Mouse (Mus musculus) CH12.LX (cell line): ENCODE data around the gene Cycs. TPM values are rescaled to one million over a fixed set of nuclear protein-coding genes. Genes with fewer than 3 reads are reported as not detected.
"Not testable (repeated sequence)": the region's sequence is repeated elsewhere in the genome, so short reads cannot be mapped to it uniquely, and the experiment has no call there.

ENCODE experiments used
- DNase-seq: peaks from one replicate; pipeline ENCODE4 v3.0.0-alpha.2; 2013; ENCODE audit errors: extremely low read depth
- H3K27ac ChIP-seq: 2 replicates; pipeline ENCODE4 v1.5.1; 2012; ENCODE audit warnings: low read depth, mild to moderate bottlenecking, control low read depth, moderate library complexity; ENCODE audit not compliant: insufficient read depth
- H3K27me3 ChIP-seq: replicated peaks from 2 replicates; pipeline ENCODE3; 2012; ENCODE audit warnings: inconsistent platforms
- H3K36me3 ChIP-seq, 2 experiments: replicated peaks in 1 of 2; 2 replicates each; pipeline versions ENCODE3 to v1.6.1; 2012; ENCODE audit warnings: inconsistent platforms in 1 of 2, low read length in 1 of 2, mild to moderate bottlenecking in 1 of 2, mixed read lengths in 1 of 2, moderate library complexity in 1 of 2; ENCODE audit not compliant: control insufficient read depth in 1 of 2, insufficient read depth in 1 of 2
- H3K4me1 ChIP-seq, 2 experiments: 2 replicates each; pipeline ENCODE4 v1.6.1; 2012; ENCODE audit warnings: inconsistent platforms in 1 of 2, moderate library complexity in 1 of 2; ENCODE audit not compliant: insufficient read depth in 2 of 2, control insufficient read depth in 1 of 2
- H3K4me2 ChIP-seq: 2 replicates; pipeline ENCODE4 v1.6.1; 2012; ENCODE audit warnings: low read depth, mild to moderate bottlenecking, control low read depth; ENCODE audit not compliant: poor library complexity, insufficient read depth, severe bottlenecking
- H3K4me3 ChIP-seq, 3 experiments: fragments of 150-350 bp in 1 of 3; sonication (generic) in 1 of 3; replicated peaks in 1 of 3; 2 replicates each; pipeline versions ENCODE3 to v1.5.1; 2011 to 2012; ENCODE audit warnings: low read depth in 2 of 3, low read length in 2 of 3, mild to moderate bottlenecking in 2 of 3, moderate library complexity in 2 of 3, control low read depth in 1 of 3, improper control_type of control experiment in 1 of 3, inconsistent platforms in 1 of 3, mixed read lengths in 1 of 3; ENCODE audit not compliant: poor library complexity in 1 of 3
- H3K79me2 ChIP-seq: replicated peaks from 2 replicates; pipeline ENCODE4 v1.6.1; 2012; ENCODE audit warnings: mild to moderate bottlenecking, moderate library complexity; ENCODE audit not compliant: control insufficient read depth, poor library complexity, insufficient read depth, severe bottlenecking; ENCODE audit errors: extremely low read depth
- H3K9ac ChIP-seq: 2 replicates; pipeline ENCODE4 v1.6.1; 2012; ENCODE audit warnings: low read depth, mild to moderate bottlenecking, control low read depth, moderate library complexity; ENCODE audit not compliant: insufficient read depth
- H3K9me3 ChIP-seq: replicated peaks from 2 replicates; pipeline ENCODE3; 2012; ENCODE audit warnings: low read length, inconsistent platforms, mixed read lengths
- CHD2 ChIP-seq: IDR thresholded peaks from 2 replicates; pipeline ENCODE4 v1.6.1; 2011; ENCODE audit warnings: low read length, improper control_type of control experiment
- CTCF ChIP-seq, 2 experiments: IDR thresholded peaks in 1 of 2; conservative IDR thresholded peaks in 1 of 2; 2 replicates each; pipeline ENCODE4 v1.5.1; 2011 to 2012; ENCODE audit warnings: low read depth in 2 of 2, low read length in 2 of 2, improper control_type of control experiment in 1 of 2, inconsistent platforms in 1 of 2, mild to moderate bottlenecking in 1 of 2, moderate library complexity in 1 of 2
- ELF1 ChIP-seq: IDR thresholded peaks from 2 replicates; pipeline ENCODE4 v1.6.1; 2014; ENCODE audit warnings: low read depth, mild to moderate bottlenecking, inconsistent platforms, low read length, improper control_type of control experiment
- EP300 ChIP-seq: IDR thresholded peaks from 2 replicates; pipeline ENCODE4 v1.6.1; 2011; ENCODE audit warnings: low read length, improper control_type of control experiment
- ETS1 ChIP-seq: conservative IDR thresholded peaks from 2 replicates; pipeline ENCODE4 v1.6.1; 2012; ENCODE audit warnings: low read depth, mild to moderate bottlenecking, inconsistent platforms, low read length, improper control_type of control experiment, moderate library complexity
- GABPA ChIP-seq: IDR thresholded peaks from 2 replicates; pipeline ENCODE4 v1.6.1; 2012; ENCODE audit warnings: low read depth, low read length, improper control_type of control experiment, inconsistent platforms; ENCODE audit not compliant: insufficient replicate concordance
- JUND ChIP-seq: conservative IDR thresholded peaks from 2 replicates; pipeline ENCODE4 v1.6.1; 2011; ENCODE audit warnings: low read depth, low read length, improper control_type of control experiment
- KAT2A ChIP-seq: IDR thresholded peaks from 2 replicates; pipeline ENCODE4 v1.6.1; 2012; ENCODE audit warnings: low read length, improper control_type of control experiment, inconsistent platforms; ENCODE audit not compliant: insufficient replicate concordance
- MAX ChIP-seq: IDR thresholded peaks from 2 replicates; pipeline ENCODE4 v1.6.1; 2011; ENCODE audit warnings: low read length, improper control_type of control experiment
- MAZ ChIP-seq: IDR thresholded peaks from 2 replicates; pipeline ENCODE4 v1.6.1; 2012; ENCODE audit warnings: low read depth, mild to moderate bottlenecking, inconsistent platforms, low read length, improper control_type of control experiment, moderate library complexity
- MXI1 ChIP-seq: IDR thresholded peaks from 2 replicates; pipeline ENCODE4 v1.6.1; 2011; ENCODE audit warnings: mild to moderate bottlenecking, low read depth, low read length, improper control_type of control experiment
- MYC ChIP-seq: IDR thresholded peaks from 2 replicates; pipeline ENCODE4 v1.6.1; 2011; ENCODE audit warnings: low read depth, mild to moderate bottlenecking, improper control_type of control experiment, low read length
- NRF1 ChIP-seq: IDR thresholded peaks from 2 replicates; pipeline ENCODE4 v1.6.1; 2014; ENCODE audit warnings: low read depth, mild to moderate bottlenecking, inconsistent platforms, low read length, improper control_type of control experiment, moderate library complexity
- SMC3 ChIP-seq: IDR thresholded peaks from 2 replicates; pipeline ENCODE4 v1.6.1; 2011; ENCODE audit warnings: low read depth, low read length, improper control_type of control experiment
- TCF12 ChIP-seq: IDR thresholded peaks from 2 replicates; pipeline ENCODE4 v1.6.1; 2014; ENCODE audit warnings: low read depth, mild to moderate bottlenecking, inconsistent platforms, low read length, improper control_type of control experiment
- dilution Hi-C: fragments of 300-500 bp; cut with MboI; formaldehyde crosslinking; loops from 2 replicates; pipeline ENCODE4 v1.14.3; 2020; ENCODE audit warnings: low sequenced_read_pairs; ENCODE audit not compliant: extremely low pct_unique_long_range_greater_than_20kb, extremely low pct_ligation_motif_present
- in situ Hi-C: fragments of 300-500 bp; cut with MboI; formaldehyde crosslinking; loops from 3 replicates; pipeline ENCODE4 v1.14.3; 2019; ENCODE audit warnings: low sequenced_read_pairs, low pct_ligation_motif_present, low pct_unique_long_range_greater_than_20kb, mixed read lengths
- polyA plus RNA-seq: library from polyadenylated mRNA; unstranded; fragments of >175 nt; gene quantifications from 2 replicates; pipeline ENCODE4 v1.2.1, GENCODE M21; 2012; ENCODE audit warnings: low read depth; ENCODE audit not compliant: insufficient read length
- total RNA-seq, 2 experiments: library from RNA; depleted of rRNA; stranded (reverse); fragments of 300-350 nt in 1 of 2; fragments of >200 nt in 1 of 2; gene quantifications; 2 replicates each; pipeline ENCODE4 v1.2.3; 2012 to 2014

The Cycs gene
- total and polyA plus RNA-seq, 3 experiments = 34.2 to 122 (median 44.6) TPM

GRCm38 (mm10) chr6:50560776-50561175, 5.6 kb downstream of the Cycs start (continued):
- TF ChIP-seq ELF1 (no peak), EP300 (peak; percentile 94), MYC (peak; percentile 76; the same call in 1 of the 2 replicates), MXI1 (peak; percentile 62; the same call in 1 of the 2 replicates), GABPA (no peak)

- H3K27me3 ChIP-seq = no peaks in the 10 kb centered on the region
- no peak for TF ChIP-seq JUND
- peak; percentile 37; the same call in 1 of the 2 replicates for TF ChIP-seq ELF1
- TF ChIP-seq ETS1 = 0 out of 2 replicates have a peak, but pooled peaks have one; percentile 14
- no peak for TF ChIP-seq CHD2
- TF ChIP-seq MAZ = no peak
- no peak overlapping the region for H3K4me3 ChIP-seq
- in situ Hi-C loops = no loop called here
- H3K27ac ChIP-seq = no peak overlapping the region
- H3K9me3 ChIP-seq = no peaks in the 10 kb centered on the region
- peaks cover 8 to 14% of the 10 kb centered on the region in 2 experiments for H3K36me3 ChIP-seq
- no peak overlapping the region for H3K9ac ChIP-seq
- H3K4me1 ChIP-seq = peaks cover 12 to 47% of the 10 kb centered on the region in 2 experiments
- DNase-seq = peak; percentile 37
- dilution Hi-C loops = no loop called here
- no peaks in the 10 kb centered on the region for H3K79me2 ChIP-seq
- no peak overlapping the region for H3K4me2 ChIP-seq
Measured at GRCm38 (mm10) chr6:50558877-50559276, 7.5 kb downstream of the Cycs start.

GRCm38 (mm10) chr6:50557566-50557965, 8.8 kb downstream of the Cycs start:
- DNase-seq = no peak

GRCm38 (mm10) chr6:50554223-50554622, 12.1 kb downstream of the Cycs start:
- DNase-seq, H3K27ac ChIP-seq, H3K9ac ChIP-seq, H3K4me2 ChIP-seq, H3K36me3 ChIP-seq, in situ Hi-C loops, H3K27me3 ChIP-seq, H3K9me3 ChIP-seq, dilution Hi-C loops, H3K4me3 ChIP-seq, H3K79me2 ChIP-seq: not testable (repeated sequence)
- H3K4me1 ChIP-seq = peaks cover 10 to 18% of the 10 kb centered on the region in 2 experiments

More at GRCm38 (mm10) chr6:50557566-50557965, 8.8 kb downstream of the Cycs start:
- H3K9me3 ChIP-seq = no peaks in the 10 kb centered on the region
- H3K27ac ChIP-seq = no peak overlapping the region
- H3K4me3 ChIP-seq = no peak overlapping the region
- H3K79me2 ChIP-seq = no peaks in the 10 kb centered on the region
- dilution Hi-C loops (no loop called here), in situ Hi-C loops (no loop called here)
- H3K9ac ChIP-seq = no peak overlapping the region
- H3K36me3 ChIP-seq = peaks cover 3% of the 10 kb centered on the region in 2 experiments
- peaks cover 12 to 41% of the 10 kb centered on the region in 2 experiments for H3K4me1 ChIP-seq
- no peaks in the 10 kb centered on the region for H3K27me3 ChIP-seq
- no peak overlapping the region for H3K4me2 ChIP-seq
- TF ChIP-seq NRF1 (no peak), TCF12 (no peak), MXI1 (no peak), CTCF (conservative IDR thresholded peaks at IDR 0.05 in 1 of 2, IDR thresholded peaks at IDR 0.05 in 1 of 2; ENCODE audit: low read depth in 2 of 2, low read length in 2 of 2) (peak in 1 of 2 experiments; percentile 44; a peak in 2 of 4 replicates), MAX (peak; percentile 51; the same call in 1 of the 2 replicates), KAT2A (no peak), MYC (0 out of 2 replicates have a peak, but pooled peaks have one; percentile 41), SMC3 (peak; percentile 20; the same call in 1 of the 2 replicates)
- TF ChIP-seq, all 38 proteins: peak for 4
